Mouse (Mus musculus): ENCODE data around the gene Csrp3. TPM values are rescaled to one million over a fixed set of nuclear protein-coding genes. Genes with fewer than 3 reads are reported as not detected.

Gene Csrp3
- total RNA-seq, 2 experiments from 2014 or later = 2,107 to 2,284 TPM

Other genes starting within 250 kb of the Csrp3 start
- not detected for gene Mrgprb3, start 204.2 kb downstream of the Csrp3 start, total RNA-seq (2021)
- gene Zdhhc13, start 59.0 kb downstream of the Csrp3 start, total RNA-seq (2021) = 10 to 100 TPM; 13.5 to 14.3 TPM
- under 1 TPM; 0.68 to 0.92 TPM for gene E2f8, start 33.6 kb upstream of the Csrp3 start, total RNA-seq (2021)
- 10 to 100 TPM; 42.4 to 52.9 TPM for gene Nav2, start 60.7 kb upstream of the Csrp3 start, total RNA-seq (2021)

Measured in heart, postnatal 36 days (tissue).